Mouse (Mus musculus) intestine, embryonic 16.5 days (tissue): ENCODE measurements around the gene Podn. TPM values are rescaled to one million over a fixed set of nuclear protein-coding genes. Genes with fewer than 3 reads are reported as not detected.
"Not testable (repeated sequence)": the region's sequence is repeated elsewhere in the genome, so short reads cannot be mapped to it uniquely, and the experiment has no call there.

Source experiments
- ATAC-seq: fragments of 200-750 bp; cut with Nextera tagmentation; 2 replicates; pipeline ENCODE4 v1.8.0; 2017; ENCODE audit warnings: moderate TSS enrichment, moderate library complexity
- H3K27ac ChIP-seq: fragments of 300-500 bp; sonication (generic); 2 replicates; pipeline ENCODE4 v1.5.1; 2014; ENCODE audit warnings: mild to moderate bottlenecking, low read length
- H3K27me3 ChIP-seq: fragments of 300-500 bp; sonication (generic); replicated peaks from 2 replicates; pipeline ENCODE4 v1.6.1; 2014; ENCODE audit warnings: low read length, control low read depth, mixed read lengths; ENCODE audit not compliant: control insufficient read depth, insufficient read depth
- H3K36me3 ChIP-seq: fragments of 300-500 bp; sonication (generic); 2 replicates; pipeline ENCODE4 v1.6.1; 2014; ENCODE audit warnings: low read length, control low read depth; ENCODE audit not compliant: control insufficient read depth, insufficient read depth
- H3K4me1 ChIP-seq: fragments of 300-500 bp; sonication (generic); 2 replicates; pipeline ENCODE4 v1.6.1; 2014; ENCODE audit warnings: low read length, control low read depth, mixed read lengths; ENCODE audit not compliant: control insufficient read depth, insufficient read depth
- H3K4me2 ChIP-seq: fragments of 300-500 bp; sonication (generic); 2 replicates; pipeline ENCODE4 v1.6.1; 2014; ENCODE audit warnings: low read depth, low read length, control low read depth
- H3K4me3 ChIP-seq: fragments of 300-500 bp; sonication (generic); 2 replicates; pipeline ENCODE4 v1.5.1; 2014; ENCODE audit warnings: mild to moderate bottlenecking, low read length
- H3K9ac ChIP-seq: fragments of 300-500 bp; sonication (generic); 2 replicates; pipeline ENCODE4 v1.6.1; 2014; ENCODE audit warnings: low read depth, low read length
- H3K9me3 ChIP-seq: fragments of 300-500 bp; sonication (generic); 2 replicates; pipeline ENCODE4 v1.6.1; 2016; ENCODE audit warnings: low read length, control low read depth; ENCODE audit not compliant: control insufficient read depth
- WGBS: fragments of 180-500 bp; shearing (Covaris S2); extraction: QIAGEN DNeasy Blood & Tissue Kit; methylation state at CpG from one replicate; pipeline ENCODE4 v1.1.7; 2014; 5-methylcytosine and 5-hydroxymethylcytosine counted together
- polyA plus RNA-seq: library from polyadenylated mRNA; unstranded; fragments of >200 nt; fragmentation: Nextera tagmentation; extraction: Ambion mirVana; gene quantifications from 2 replicates; pipeline ENCODE4 v1.2.1, GENCODE M21; 2015

Gene Podn
- polyA plus RNA-seq: 0.72 and 1.5 TPM in 2 replicates

DNA sequence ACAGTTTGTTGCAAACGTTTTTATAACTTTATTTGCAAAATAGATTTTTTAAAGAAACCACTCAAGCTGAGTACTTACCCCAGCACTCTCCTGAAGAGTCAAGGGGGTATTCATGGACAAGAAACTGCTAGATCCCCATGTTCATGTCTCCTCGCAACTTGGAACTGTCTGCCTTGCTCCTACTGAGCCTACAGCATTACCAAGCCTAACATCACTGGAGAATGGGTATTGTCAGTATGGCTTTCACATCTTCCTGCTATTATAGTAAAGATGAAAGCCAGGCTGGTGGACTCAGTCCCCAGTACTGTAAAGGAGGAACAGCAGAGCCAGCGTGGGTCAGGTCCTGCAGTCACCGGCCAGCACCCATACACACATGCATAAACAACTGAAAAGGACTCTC lies at the start of gene Podn:
TSS of gene Podn (minus strand) at position 101 of the 400 bp plus-strand sequence.
- H3K36me3 ChIP-seq: no peaks in the 10 kb centered on the region; the same call in 1 of the 2 replicates
- no peak within 1 kb of the TSS for H3K4me2 ChIP-seq
- WGBS: 81% methylated on average over 4 of the region's 4 CpGs
- H3K4me1 ChIP-seq: no peaks in the 10 kb centered on the region
- H3K9ac ChIP-seq: no peak within 1 kb of the TSS
- no peak for ATAC-seq
- H3K27me3 ChIP-seq: no peaks in the 10 kb centered on the region
- no peaks in the 10 kb centered on the region for H3K9me3 ChIP-seq
- no peak within 1 kb of the TSS for H3K4me3 ChIP-seq
- no peak within 1 kb of the TSS for H3K27ac ChIP-seq

DNA sequence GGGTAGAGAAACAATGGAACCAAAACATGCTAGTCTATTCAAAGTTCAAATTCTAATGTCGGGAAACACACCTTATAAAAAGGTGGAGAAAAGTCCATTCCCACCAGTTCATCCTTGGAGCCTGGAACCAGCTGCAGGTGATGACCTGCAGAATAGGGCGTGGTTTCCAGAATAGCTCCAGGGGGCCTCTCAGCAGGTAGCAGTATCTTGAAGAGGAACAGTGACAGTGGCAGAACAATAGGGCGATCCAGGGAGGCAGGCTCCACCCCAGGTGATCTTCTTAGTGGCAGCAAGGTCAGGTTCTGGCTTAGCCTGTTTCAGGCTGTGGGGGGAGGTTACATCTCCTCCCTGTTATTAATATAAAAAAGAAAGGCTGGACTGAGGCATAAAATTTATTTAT lies 49.3 kb upstream of the Podn start:
- not testable (repeated sequence) for H3K27ac ChIP-seq, H3K4me1 ChIP-seq, H3K36me3 ChIP-seq, H3K9ac ChIP-seq, H3K4me2 ChIP-seq, H3K9me3 ChIP-seq, H3K4me3 ChIP-seq, H3K27me3 ChIP-seq, ATAC-seq
- WGBS: 46% methylated on average over 3 of the region's 3 CpGs

DNA sequence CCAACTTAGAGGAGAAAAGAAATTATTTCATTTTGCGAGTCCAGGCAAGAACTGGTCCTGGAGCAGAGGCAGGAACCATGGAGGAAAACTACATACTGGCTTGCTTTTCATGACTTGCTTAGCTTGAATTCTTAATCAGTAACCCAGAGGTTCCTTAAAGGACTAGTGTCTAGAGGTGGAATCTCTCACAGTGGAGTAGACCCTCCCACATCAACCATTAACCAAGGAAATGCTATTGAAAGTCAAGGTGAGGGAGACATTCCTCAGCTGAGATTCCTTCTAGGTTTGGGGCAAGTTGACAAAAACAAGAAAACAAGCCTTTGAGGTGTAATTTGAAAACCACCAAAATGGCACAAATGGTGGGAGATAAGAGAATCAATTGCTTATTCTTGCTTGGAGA lies 48.6 kb upstream of the Podn start, which contains the start of gene Scp2:
TSS of gene Scp2 (minus strand) at position 119 of the 400 bp plus-strand sequence.
- H3K9me3 ChIP-seq: no peaks in the 10 kb centered on the region
- H3K36me3 ChIP-seq: no peaks in the 10 kb centered on the region
- WGBS: 81% methylated on average over 1 of the region's 1 CpGs
- no peak within 1 kb of the TSS for H3K9ac ChIP-seq
- no peaks in the 10 kb centered on the region for H3K4me1 ChIP-seq
- H3K4me3 ChIP-seq: no peak within 1 kb of the TSS
- 0 out of 2 replicates have a peak, but pooled peaks have one; percentile 55 for ATAC-seq
- H3K27me3 ChIP-seq: no peaks in the 10 kb centered on the region
- H3K27ac ChIP-seq: no peak within 1 kb of the TSS
- no peak within 1 kb of the TSS for H3K4me2 ChIP-seq

DNA sequence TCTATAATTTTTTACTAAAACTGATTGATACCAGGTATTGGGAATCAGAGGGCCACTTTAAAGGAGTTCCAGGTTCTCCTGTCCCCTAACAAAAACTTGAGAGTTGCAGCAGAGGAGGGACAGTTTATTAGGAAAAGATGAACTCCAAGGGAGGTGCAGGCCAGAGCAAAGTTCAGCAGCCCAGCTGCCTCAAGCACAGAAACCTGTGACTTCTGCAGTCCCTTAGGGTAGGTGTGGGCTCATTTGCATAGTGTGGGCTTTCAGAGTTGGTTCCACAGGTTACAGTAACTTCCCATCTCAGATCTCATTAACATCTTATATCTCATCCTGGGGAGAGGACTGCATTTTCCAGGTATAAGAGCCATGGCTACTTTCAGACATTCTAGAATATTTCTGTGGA lies 47.5 kb upstream of the Podn start:
- Histone ChIP-seq H3K4me1 (no peaks in the 10 kb centered on the region), H3K9me3 (no peaks in the 10 kb centered on the region), H3K4me3 (no peak overlapping the region), H3K36me3 (no peaks in the 10 kb centered on the region), H3K27me3 (no peaks in the 10 kb centered on the region), H3K9ac (no peak overlapping the region), H3K4me2 (no peak overlapping the region), H3K27ac (no peak overlapping the region)
- 0 out of 2 replicates have a peak, but pooled peaks have one; percentile 52 for ATAC-seq

DNA sequence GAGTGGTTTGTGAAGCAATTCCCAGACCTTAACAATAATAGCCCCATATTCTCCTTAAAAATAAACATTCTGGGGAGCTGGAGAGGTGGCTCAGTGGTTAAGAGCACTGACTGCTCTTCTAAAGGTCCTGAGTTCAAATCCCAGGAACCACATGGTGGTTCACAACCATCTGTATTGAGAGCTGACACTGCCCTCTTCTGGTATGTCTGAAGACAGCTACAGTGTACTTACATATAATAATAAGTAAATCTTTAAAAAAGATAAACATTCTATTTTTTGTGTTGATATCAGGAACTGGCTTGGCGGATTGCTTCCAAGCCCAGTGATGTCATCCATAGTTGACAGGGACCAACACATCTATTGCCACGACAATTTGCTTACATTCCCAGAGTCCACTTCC lies 46.9 kb upstream of the Podn start:
- 73% methylated on average over 2 of the region's 2 CpGs for WGBS
- H3K4me1 ChIP-seq, H3K9me3 ChIP-seq, H3K4me2 ChIP-seq, H3K27ac ChIP-seq, H3K4me3 ChIP-seq, H3K27me3 ChIP-seq, H3K9ac ChIP-seq, ATAC-seq, H3K36me3 ChIP-seq: not testable (repeated sequence)

DNA sequence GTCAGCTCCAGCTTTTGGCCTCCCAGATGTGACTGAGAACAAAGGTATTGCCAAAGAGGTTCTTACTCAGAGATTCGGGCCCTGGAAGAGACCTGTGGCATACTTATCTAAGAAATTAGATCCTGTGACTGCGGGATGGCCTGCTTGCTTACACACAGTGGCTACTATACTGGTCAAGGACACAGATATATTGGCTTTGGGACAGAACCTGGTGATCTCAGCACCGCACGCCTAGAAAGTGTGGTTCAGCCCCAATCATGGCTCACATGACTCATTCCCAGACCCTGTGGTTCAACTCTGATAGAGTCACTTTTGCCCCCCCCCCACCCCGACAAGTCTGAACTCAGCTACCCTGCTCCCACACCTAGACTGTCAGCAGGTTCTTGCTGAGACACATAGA lies 40.7 kb upstream of the Podn start:
- ATAC-seq: no peak
- no peaks in the 10 kb centered on the region for H3K27me3 ChIP-seq
- no peaks in the 10 kb centered on the region for H3K4me1 ChIP-seq
- no peaks in the 10 kb centered on the region for H3K9me3 ChIP-seq
- H3K4me2 ChIP-seq: no peak overlapping the region
- WGBS: 83% methylated on average over 5 of the region's 5 CpGs
- no peak overlapping the region for H3K27ac ChIP-seq
- no peak overlapping the region for H3K9ac ChIP-seq
- H3K36me3 ChIP-seq: no peaks in the 10 kb centered on the region
- H3K4me3 ChIP-seq: no peak overlapping the region

DNA sequence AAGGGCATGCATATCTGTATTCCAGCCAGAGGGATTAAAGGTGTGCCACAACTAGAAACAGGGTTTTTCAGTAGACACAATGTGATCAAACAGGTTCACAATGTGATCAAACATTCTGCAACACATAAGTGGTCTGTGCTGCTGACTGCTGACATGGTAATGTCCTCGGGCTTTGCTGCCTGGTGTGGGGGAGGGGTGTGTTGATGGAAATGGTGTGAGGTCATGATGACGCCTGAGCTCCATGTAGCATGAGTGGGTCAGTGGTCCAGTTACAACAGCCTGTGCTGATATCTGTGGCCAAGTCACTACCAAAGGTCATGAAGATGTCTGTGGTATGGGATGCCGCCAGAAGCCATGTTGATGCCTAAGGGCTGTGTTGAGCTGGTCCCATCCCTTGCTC lies 34.2 kb upstream of the Podn start:
- Histone ChIP-seq H3K9me3 (no peaks in the 10 kb centered on the region), H3K27me3 (no peaks in the 10 kb centered on the region), H3K27ac (no peak overlapping the region), H3K4me3 (no peak overlapping the region), H3K4me1 (no peaks in the 10 kb centered on the region), H3K36me3 (no peaks in the 10 kb centered on the region), H3K9ac (no peak overlapping the region), H3K4me2 (no peak overlapping the region)
- 86% methylated on average over 3 of the region's 3 CpGs for WGBS
- ATAC-seq: no peak

DNA sequence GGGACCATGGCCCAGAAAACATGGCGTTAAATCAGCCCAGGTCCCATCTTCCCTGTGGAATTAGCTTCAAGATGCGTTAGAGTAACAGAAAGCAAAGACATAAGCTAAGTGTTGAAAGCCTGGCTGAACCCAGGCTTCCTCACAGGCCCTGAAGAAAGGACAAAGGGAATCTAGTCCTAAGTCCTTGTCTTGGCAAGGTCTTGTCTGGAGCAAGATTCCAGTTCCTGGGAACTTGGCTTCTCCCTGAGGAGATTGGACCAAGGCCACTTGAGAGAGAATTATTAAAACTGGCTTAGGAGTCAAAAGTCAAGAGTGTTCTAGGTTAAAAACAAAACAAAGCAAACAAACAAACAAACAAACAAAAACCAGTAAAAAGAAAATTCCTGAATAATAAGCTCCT lies 32.1 kb upstream of the Podn start:
- 91% methylated on average over 2 of the region's 2 CpGs for WGBS

GRCm38 (mm10) chr4:108127516-108127915 lies 31.3 kb upstream of the Podn start:
- Histone ChIP-seq H3K27me3 (no peaks in the 10 kb centered on the region), H3K36me3 (no peaks in the 10 kb centered on the region)
- WGBS: 85% methylated on average over 5 of the region's 5 CpGs

More for the DNA sequence above, 32.1 kb upstream of the Podn start:
- Histone ChIP-seq H3K9ac (no peak overlapping the region), H3K36me3 (no peaks in the 10 kb centered on the region), H3K4me3 (no peak overlapping the region), H3K4me2 (no peak overlapping the region), H3K4me1 (no peaks in the 10 kb centered on the region), H3K9me3 (no peaks in the 10 kb centered on the region), H3K27ac (no peak overlapping the region), H3K27me3 (no peaks in the 10 kb centered on the region)
- ATAC-seq: no peak

GRCm38 (mm10) chr4:108126260-108126659 lies 30.0 kb upstream of the Podn start:
- H3K27ac ChIP-seq: no peak overlapping the region
- H3K4me1 ChIP-seq: no peaks in the 10 kb centered on the region
- no peaks in the 10 kb centered on the region for H3K9me3 ChIP-seq
- WGBS: 83% methylated on average over 4 of the region's 4 CpGs
- H3K4me2 ChIP-seq: no peak overlapping the region
- no peaks in the 10 kb centered on the region for H3K36me3 ChIP-seq
- no peak for ATAC-seq
- H3K9ac ChIP-seq: no peak overlapping the region
- no peak overlapping the region for H3K4me3 ChIP-seq
- no peaks in the 10 kb centered on the region for H3K27me3 ChIP-seq

More at GRCm38 (mm10) chr4:108127516-108127915, 31.3 kb upstream of the Podn start:
- Histone ChIP-seq H3K27ac (no peak overlapping the region), H3K4me1 (no peaks in the 10 kb centered on the region), H3K9ac (no peak overlapping the region), H3K9me3 (no peaks in the 10 kb centered on the region), H3K4me2 (no peak overlapping the region), H3K4me3 (no peak overlapping the region)
- ATAC-seq: no peak
